Mouse (Mus musculus): ENCODE results near the gene Hamp2. TPM values are rescaled to one million over a fixed set of nuclear protein-coding genes. Genes with fewer than 3 reads are reported as not detected.
A peak's percentile ranks its signal among the peaks of the same experiment; 100 is the strongest.
"Not testable (repeated sequence)": the region's sequence is repeated elsewhere in the genome, so short reads cannot be mapped to it uniquely, and the experiment has no call there.

Gene Hamp2
- total RNA-seq, 2 experiments from 2014 or later, result 11.7 TPM; not detected in 1

- DNase-seq, result no peak
Measured at GRCm38 (mm10) chr7:30953459-30953858, 29.0 kb upstream of the Hamp2 start.

GRCm38 (mm10) chr7:30952441-30953265 is 28.2 kb upstream of the Hamp2 start:
- no peak for DNase-seq

- DNase-seq, result peak in 1 of 2 experiments; percentile 31
Measured at GRCm38 (mm10) chr7:30949902-30950301, 25.4 kb upstream of the Hamp2 start.

DNA sequence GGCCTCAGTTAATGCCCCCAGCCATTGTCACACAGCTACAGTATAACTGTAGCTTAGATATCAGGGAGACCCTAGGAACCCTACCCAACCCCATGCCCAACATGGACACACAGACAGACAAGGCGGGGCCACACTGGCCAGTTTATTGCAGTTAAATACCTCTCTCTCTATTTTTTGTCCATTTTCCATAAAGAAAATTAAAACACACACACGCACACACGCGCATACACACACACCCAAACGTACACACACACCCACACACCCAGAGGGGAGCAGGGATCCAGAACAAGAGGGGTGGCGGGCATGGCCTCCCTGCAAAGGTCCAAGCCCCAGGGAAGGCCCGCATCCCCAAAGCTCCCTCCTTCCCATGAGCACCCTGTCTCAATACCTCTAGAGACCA is 21.4 kb upstream of the Hamp2 start:
- no peak for DNase-seq

DNA sequence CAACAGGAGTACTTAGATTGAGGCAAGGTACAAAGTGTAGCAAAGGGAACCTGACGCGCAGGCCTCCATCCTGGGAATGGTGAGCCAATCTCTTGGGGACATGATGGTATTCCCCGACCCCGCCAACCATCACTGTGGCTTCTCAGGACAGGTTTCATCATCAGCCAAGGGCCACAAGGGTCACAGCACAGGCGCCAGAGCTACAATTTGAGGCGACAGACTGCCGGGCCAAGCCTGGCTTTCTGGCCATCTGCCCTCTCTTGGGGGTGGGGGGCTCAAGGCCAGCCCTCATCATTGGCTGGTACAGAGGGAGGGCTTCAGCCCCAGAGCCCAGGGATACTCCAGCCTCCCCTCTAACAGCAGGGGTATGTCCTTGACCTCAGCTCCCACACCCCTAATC is 21.0 kb upstream of the Hamp2 start:
- DNase-seq, result not testable (repeated sequence)

- DNase-seq, result not testable (repeated sequence)
Measured at GRCm38 (mm10) chr7:30944706-30945105, 20.2 kb upstream of the Hamp2 start.

DNA sequence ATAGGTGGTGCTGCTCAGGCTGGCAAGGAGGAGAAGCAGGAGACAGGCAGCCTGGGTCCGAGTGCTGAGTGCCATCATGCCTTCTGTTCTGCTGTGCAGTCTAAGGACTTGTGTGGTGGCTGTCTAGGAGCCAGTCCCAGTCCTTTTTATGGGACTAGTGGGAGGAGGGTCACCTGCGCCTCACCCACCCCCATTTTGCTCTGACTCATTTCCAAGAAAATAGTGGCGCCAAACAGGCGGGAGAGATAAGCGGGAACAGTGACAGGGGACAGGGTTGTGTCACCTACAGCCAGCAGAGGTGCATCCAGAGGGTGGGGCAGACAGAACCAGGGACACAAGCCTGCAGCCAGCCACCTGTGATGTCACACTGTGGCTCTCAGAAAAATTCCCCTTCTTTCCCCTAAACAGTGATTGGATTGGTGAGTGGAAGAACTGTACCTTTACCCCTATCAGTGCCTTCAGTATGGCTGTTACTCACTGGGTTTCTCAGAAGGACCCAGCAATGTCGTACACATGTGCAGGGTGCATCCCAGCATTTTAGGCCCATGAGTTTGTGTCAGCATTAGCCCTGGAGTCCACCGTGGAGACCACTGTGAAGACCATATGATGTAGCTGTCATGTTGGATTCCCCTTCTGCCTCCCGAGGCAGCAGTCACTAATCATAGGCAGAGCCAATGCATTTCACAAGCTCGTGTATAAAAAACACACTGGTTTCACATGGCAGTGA is 19.6 kb upstream of the Hamp2 start, which contains the start of gene Hamp:
TSS of gene Hamp (minus strand) at position 124 of the 727 bp plus-strand sequence.
- no peak for DNase-seq

GRCm38 (mm10) chr7:30942365-30942764 is 17.9 kb upstream of the Hamp2 start:
- DNase-seq, result not testable (repeated sequence)

DNA sequence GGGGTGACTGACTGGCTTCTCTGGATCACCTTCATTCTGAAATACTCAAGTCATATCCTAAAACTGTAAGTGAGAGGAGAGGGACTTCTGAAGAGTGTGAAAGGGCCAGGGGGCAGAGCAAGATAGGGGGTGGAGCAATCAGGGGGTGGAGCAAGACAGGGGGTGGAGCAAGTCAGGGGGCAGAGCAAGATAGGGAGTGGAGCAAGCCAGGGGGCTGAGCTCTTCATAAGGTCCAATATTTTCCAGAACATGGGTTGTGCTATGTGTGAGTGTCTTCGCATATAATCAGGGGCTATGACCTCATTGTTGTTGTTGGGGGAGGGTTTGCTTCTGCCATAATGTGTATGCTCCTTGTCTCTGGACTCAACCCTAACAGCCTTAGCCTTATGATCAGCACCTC is 15.6 kb upstream of the Hamp2 start:
- DNase-seq, result not testable (repeated sequence)

DNA sequence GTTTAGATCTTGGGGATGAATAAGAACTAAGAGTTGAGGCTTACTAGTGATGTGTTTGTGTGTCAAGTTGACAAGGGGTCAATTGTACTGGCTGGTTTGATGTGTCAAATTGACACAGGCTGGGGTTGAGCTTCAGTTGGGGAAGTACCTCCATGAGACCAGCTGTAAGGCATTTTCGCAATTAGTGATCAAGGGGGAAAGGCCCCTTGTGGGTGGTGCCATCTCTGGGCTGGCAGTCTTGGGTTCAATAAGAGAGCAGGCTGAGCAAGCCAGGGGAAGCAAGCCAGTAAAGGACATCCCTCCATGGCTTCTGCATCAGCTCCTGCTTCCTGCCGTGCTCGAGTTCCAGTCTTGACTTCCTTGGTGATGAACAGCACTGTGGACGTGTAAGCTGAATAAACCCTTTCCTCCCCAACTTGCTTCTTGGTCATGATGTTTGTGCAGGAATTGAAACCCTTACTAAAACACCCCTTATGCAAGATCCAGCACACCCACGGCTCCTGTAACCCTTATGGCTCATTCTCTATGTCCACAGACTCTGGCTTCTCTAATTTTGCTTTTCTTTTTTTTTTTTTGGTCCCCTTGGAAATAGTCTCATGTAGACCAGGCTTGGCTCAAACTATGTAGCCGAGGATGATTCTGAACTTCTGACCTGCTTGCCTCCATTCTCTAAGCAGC is 11.1 kb upstream of the Hamp2 start:
- not testable (repeated sequence) for DNase-seq

DNA sequence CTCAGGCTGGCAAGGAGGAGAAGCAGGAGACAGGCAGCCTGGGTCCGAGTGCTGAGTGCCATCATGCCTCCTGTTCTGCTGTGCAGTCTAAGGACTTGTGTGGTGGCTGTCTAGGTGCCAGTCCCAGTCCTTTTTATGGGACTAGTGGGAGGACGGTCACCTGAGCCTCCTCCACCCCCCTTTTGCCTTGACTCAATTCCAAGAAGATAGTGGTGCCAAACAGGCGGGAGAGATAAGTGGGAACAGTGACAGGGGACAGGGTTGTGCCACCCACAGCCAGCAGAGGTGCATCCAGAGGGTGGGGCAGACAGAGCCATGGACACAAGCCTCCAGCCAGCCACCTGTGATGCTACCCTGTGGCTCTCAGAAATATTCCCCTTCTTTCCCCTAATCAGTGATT is 410 bp downstream of the Hamp2 start:
- DNase-seq, result no peak

GRCm38 (mm10) chr7:30922490-30922889 is 2.0 kb downstream of the Hamp2 start:
- not testable (repeated sequence) for DNase-seq

GRCm38 (mm10) chr7:30920217-30920616 is 4.3 kb downstream of the Hamp2 start:
- DNase-seq, result no peak

- DNase-seq, result no peak
Measured at GRCm38 (mm10) chr7:30917219-30917618, 7.3 kb downstream of the Hamp2 start.

- DNase-seq, result no peak
Measured at GRCm38 (mm10) chr7:30916713-30917112, 7.8 kb downstream of the Hamp2 start.

DNA sequence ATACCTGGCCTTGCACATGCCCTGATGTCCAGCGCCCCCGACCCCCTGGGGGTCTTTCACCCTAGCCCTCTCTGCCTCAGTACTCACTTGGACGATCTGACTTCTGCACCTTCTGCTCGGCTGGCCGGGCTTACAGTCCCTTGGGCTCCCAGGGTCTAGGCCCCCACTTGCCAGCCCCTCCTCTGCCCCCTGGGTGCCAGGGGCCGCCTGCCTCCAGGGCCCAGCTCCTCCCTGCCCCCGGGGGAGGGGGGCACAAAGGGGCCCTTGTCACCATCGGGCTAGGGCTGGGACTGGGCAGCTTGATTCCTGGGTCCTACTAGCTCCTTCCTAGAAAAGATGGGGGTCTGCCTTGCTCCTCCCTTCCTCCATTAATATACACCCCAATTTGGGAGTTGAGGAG is 9.7 kb downstream of the Hamp2 start, which contains the start of gene Mag:
TSS of gene Mag (minus strand) at position 142 of the 400 bp plus-strand sequence.
- DNase-seq, result no peak

DNA sequence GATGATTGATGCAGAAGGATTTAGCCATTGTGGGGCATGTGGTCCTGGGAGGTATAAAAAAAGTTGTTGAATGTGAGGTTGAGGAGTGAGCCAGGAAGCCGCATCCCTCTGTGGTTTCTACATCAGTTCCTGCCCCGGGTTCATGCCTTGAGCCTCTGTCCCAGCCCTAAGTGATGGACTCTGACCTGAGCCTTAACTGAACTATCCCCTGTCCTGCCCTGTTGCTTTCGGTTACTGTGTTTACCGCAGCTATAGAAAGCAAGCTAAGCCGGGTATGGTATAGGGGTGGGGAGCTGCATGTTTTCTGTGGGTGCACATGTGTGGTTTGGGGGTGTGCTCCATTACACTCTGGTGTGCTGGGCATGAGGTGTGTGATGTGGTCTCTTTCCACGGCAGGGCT is 14.7 kb downstream of the Hamp2 start:
- DNase-seq, result no peak

DNA sequence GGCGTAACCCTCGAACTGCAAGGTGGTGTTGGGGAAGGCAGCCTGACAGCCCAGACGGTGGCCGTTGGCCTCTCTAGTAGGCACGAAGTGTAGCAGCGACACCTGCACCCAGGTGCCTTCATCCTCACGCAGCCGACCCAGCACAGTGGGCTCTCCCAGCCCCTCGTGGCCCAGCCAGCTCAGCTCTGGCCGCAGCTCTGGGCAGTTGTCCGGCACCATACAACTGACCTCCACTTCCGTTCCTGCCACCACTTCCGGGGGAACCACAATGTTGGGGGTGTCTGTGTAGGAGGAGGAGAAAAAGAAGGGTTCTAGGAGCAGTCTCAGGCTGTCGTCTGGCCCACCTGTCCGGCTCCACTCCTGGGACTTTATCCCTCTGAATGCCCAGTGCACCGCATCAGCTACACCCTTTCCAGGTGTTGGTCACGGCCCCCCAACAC is 15.5 kb downstream of the Hamp2 start:
- DNase-seq, result no peak

- DNase-seq, result peak in 1 of 2 experiments; percentile 34
Measured at GRCm38 (mm10) chr7:30908277-30908991, 16.0 kb downstream of the Hamp2 start.

GRCm38 (mm10) chr7:30904042-30904441 is 20.4 kb downstream of the Hamp2 start:
- peak; percentile 36 to 47 for DNase-seq

DNA sequence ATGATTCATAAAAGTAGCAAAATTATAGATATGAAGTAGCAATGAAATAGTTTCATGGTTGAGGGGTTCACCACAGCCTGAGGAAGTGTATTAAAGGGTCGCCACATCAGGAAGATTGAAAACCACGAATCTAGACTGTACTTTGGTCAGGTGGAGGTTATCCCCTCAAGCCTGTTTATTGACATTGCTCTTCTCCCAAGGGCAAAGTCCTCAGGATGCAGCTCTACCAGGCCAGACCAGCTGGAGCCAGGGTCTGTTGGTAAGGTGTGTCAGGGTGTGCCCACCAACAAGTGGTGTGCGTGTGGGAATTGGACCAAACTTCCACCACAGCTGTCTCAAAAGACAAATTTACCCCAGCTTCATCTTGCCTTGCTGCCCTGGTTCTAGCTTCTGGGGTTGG is 29.3 kb downstream of the Hamp2 start:
- DNase-seq, result no peak

DNA sequence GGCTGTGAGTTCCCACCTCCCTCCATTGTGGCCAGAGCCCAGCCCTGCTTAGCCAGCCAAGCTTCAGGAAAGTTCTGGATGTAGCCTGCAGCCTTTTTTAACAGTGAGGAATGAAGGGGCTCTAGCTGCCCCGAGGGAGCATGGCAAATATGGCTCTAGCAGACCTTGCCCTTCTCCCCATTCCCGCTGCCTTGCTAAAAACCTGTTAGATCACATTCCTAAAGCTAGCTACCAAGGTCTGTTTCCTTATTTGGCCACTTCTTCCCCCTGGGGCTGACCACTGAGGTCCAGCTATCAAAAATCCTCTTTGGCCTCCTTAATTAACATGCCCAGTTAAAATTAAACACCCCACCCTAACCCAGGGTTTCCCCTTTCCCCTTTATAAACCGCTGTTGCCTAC is 32.0 kb downstream of the Hamp2 start:
- DNase-seq, result no peak
